Mouse (Mus musculus) liver, adult 2 months (tissue): ENCODE results near the gene BC034090.

Experiments used
- CTCF ChIP-seq: fragments of 200-500 bp; IDR thresholded peaks from 2 replicates; pipeline ENCODE4 v1.5.1; 2011; ENCODE audit warnings: low read depth, low read length, control low read depth
- POLR2A ChIP-seq: fragments of 200-500 bp; IDR thresholded peaks from 2 replicates; pipeline ENCODE4 v1.6.1; 2011; ENCODE audit warnings: low read length, control low read depth; ENCODE audit not compliant: insufficient read depth; ENCODE audit errors: extremely low read depth

DNA sequence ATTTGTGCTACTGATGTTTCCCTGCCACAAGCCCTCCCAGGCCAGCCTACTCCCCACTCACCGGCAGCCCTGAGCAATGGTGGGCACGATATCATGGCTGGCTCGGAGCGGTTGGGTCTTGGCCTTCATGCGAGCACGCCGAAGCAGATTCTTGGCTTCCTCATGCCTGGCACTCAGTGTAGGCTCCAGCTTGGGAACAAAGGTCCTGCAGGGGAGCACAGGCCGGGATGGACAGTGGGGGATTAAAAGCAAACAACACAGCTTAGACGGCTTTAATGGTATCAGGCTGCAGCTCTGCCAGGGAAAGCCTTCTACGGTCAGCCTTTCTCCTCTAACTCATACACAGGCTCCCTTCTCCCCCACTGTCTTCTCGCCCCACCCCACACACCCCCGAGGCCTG is 11.9 kb downstream of the BC034090 start:
- no peak for TF ChIP-seq CTCF
- no peak for TF ChIP-seq POLR2A
